Mouse (Mus musculus): ENCODE measurements around the gene Ank3.

- TF ChIP-seq CTCF (IDR thresholded peaks at IDR 0.05) (no peak), EP300 (IDR thresholded peaks at IDR 0.05) (no peak)
These were observed 68.0 kb downstream of the Ank3 start for GRCm38 (mm10) chr10:69466586-69466985.

All from lung, postnatal 0 days (tissue).